Mouse (Mus musculus) spleen, postnatal 36 days (tissue): Measurements from ENCODE around the gene Ube2j1.
A peak's percentile ranks its signal among the peaks of the same experiment; 100 is the strongest.

Source experiments
- DNase-seq, 2 experiments: peaks; one replicate each; pipeline ENCODE4 v3.0.0; 2022; ENCODE audit warnings: low spot score in 2 of 2, mixed read lengths in 1 of 2

Gene Ube2j1

GRCm38 (mm10) chr4:33012484-33012883, 18.7 kb upstream of the Ube2j1 start:
- no peak for DNase-seq

DNA sequence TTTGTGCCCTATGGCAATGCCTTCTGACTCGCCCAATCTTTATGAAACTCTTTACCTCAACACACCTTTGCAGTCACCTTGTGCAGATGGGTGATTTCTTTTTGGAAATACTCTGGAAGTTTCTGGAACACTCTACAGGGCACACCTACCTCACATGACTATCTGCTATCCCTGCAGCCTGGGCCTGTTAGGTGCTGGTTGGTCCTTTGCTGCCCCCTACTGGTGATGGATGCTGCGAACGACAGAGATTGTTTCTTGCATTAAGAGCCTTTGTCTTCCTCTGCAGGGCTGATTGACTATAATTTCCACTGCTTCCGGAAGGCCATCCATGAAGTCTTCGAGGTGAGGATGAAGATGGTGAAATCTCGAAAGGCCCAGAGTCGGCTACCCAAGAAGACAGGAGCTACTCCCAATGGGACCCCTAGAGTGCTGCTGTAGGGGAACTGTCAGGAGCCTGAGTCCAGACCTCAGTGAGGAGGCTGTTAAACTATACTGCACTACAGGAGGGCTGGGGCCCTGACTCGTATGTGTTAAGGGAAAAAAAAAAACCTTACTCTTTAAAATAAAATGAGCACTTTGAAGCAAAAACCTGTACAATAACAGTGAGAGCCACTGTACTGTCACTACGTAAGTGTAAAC, 12.7 kb upstream of the Ube2j1 start:
- peak; percentile 71 to 78 for DNase-seq

- DNase-seq, result no peak
These were observed 6.8 kb upstream of the Ube2j1 start for GRCm38 (mm10) chr4:33024420-33024819.

GRCm38 (mm10) chr4:33029104-33029503, 2.1 kb upstream of the Ube2j1 start:
- no peak for DNase-seq

DNA sequence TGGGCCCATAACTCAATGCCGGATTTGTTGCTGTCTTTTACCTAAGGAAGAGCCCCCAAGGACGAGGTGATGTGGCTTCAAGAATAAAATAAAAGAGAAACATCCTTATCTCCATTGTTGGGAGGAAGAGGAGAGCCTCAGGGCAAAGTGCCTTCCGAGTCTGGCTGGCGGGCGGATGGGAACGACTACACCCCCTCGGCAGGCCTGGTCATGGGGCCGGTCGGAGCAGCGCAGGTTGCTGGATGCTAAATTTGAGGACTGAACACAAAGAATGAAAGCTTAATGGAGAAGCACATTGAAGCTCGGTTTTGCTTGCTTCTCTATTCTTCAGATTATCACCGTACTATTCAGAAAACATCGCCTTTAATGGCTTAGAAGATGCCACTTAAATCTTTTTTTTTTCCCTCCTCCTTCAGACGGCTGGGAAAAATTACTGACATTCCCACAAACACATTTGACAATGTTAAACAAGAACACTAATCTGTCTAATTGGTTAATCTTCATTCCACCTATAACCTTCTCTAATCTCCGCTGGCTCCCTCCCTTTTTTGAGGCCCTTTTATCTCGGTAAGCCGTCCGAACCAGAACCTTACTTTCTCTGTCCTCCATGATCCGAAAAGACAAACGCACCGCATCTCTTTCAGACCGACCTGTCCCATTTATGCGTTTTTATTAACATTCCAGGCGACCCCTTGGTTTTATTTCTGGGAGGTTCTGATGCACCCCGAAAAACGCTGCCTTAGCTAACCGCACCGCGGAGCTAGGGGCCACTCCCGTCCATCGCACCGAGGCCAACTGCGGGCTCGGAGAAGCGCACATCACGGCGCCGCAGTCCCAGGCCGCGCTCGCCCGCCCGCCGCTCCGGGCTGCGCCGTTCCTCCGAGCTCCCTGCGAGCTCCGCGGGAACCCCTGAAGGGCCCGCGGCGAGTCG, 687 bp upstream of the Ube2j1 start:
- DNase-seq, result peak in 1 of 2 experiments; percentile 5

- DNase-seq, result no peak
These were observed 829 bp downstream of the Ube2j1 start for GRCm38 (mm10) chr4:33032045-33032444.

DNA sequence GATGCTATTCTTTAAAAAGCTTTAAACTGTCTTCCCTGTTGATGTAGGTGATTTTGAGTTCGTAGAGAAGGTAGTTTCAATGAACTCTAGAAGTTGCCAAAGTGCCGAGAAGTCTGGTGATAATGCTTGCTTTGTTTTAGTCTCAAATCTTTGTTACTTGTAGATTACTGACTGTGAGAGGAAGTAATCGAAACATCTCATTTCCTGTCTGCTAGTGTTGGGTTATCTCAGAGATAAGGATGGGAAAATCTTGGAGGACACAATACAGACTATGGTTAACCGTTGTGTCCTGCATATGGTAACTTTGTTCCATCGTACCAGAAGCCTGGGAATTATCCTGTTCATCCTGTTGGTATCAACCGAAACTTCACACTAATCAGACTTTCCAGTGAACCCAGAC, 2.3 kb downstream of the Ube2j1 start:
- no peak for DNase-seq

DNA sequence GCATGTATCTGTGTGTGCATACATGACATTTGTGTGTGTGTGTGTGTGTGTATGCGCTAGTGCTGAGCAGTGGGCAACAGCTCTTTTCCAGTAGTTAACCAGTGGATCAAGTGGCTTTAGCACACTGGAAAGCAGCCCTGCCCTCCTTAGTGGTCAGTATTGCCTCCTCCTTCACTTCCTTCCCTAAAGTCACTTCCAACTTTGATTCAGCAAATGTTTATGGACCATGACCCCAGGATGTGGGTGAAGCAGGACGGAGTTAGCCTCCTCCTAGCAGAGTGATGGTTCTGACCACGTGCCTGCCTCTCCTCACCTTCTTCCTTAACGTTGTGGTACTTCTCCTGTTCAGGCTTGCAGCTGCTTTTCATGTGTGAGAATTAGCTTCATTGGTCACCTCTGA, 8.6 kb downstream of the Ube2j1 start:
- no peak for DNase-seq

DNA sequence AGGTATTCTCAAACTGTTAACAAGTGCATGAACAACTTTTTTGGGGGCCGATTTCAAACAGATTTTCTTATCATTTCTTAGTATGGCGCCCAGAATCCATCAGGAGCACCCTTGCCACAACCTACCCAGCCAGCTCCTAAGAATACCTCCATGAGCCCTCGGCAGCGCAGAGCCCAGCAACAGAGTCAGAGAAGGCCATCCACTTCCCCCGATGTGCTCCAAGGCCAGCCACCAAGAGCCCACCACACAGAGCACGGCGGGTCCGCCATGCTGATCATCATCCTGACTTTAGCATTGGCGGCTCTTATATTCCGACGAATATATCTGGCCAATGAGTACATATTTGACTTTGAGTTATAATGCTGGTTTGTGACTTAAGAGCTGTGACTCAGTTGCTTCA, 18.4 kb downstream of the Ube2j1 start:
- no peak for DNase-seq

DNA sequence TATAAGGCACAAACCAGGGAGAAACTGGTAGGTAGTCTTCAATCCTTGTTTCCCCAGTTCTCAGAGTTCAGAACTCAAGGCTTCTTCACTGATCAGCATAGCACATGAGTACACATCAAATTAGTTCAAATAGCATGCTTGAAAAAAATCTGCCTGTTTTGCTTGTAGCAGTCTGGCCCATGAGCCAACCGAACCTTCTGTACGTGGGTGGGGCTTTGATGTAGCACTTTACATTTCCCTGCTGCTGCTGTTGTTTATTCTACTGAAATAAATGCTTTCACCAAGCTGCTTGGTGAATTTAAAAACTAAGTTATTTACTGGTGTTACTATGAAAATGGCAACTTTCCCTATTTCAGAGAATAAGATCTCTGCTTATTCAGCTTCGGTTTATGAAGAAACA, 20.8 kb downstream of the Ube2j1 start:
- no peak for DNase-seq

GRCm38 (mm10) chr4:33052650-33053049, 21.4 kb downstream of the Ube2j1 start:
- DNase-seq, result no peak

DNA sequence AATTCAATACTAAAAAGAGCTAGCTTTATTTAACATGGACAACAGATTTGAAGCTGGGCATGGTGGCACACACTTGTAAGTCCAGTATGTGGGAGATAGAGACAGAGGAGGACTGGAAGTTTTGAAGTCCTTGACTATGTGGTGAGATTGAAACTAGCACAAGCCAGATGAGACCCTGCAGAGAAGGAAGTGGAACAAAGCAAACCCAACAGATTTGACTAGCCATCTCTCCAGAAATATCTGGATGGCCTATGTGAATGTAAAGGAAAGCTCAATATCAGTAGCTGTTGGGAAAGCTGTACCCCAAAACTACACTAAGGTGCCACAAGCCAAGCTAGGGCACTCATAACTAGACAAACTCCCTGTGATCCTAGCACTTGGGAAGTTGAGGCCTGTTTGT, 23.2 kb downstream of the Ube2j1 start:
- DNase-seq, result no peak

DNA sequence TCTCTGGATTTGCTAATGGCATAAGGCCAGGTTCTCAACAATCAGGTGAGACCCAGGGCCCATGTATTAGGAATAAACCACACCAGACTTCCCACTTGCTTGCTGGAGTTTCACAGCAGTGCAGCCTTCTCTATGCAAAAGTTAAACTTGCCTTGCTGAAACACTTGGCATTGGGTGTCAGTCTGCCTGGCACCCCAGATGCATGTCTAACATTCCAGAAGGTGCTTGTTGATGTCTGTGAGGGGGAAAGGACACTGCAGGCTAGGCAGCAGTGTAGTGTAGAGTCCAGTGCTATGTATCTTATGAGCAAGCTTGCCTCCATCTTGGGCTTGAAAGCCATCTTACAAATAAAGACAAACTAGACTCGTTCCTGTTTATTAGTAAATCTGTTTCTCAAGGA, 25.1 kb downstream of the Ube2j1 start:
- DNase-seq, result no peak

- DNase-seq, result no peak
These were observed 26.9 kb downstream of the Ube2j1 start for GRCm38 (mm10) chr4:33057890-33058687.

DNA sequence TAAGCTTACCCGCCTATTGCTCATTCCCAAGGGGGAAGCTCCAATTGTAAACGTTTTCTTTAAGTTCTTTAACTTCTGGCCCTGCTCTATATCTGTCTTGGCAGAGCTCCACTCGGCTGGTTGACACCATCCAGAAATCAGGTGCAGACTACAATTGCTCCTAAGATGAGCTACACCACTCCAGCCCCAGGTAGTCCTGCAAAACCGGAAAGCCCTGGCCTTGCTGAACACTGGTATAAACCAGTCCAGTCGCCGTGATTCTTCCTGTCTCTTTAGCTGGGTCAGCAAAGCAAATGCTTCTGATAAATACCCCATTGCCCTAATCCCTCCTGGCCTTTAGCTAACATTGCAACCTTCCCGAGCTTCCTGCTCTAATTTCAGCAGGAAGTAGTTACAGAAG, 29.9 kb downstream of the Ube2j1 start:
- no peak for DNase-seq

DNA sequence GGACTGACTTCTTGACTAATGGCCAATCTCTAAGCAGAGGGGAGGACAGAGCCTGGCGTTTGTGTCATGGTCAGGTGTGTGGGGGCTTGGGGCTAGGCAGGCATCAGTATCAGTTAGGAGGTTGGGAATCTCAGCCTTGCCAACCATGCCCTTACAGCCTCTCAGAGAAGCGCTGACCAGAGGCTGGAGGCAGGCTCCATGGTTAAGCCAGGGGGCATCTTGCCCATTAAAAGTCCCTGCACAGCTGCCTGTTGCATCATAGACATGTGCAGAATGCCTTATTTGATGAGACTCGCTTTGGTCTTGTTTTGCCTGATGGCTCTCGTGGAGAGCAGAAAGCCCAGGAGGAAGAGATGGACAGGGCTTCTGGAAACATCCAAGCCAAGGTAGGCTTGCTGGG, 31.8 kb downstream of the Ube2j1 start, which contains the start of gene Gabrr2:
Gene Gabrr2, plus strand, starts transcription at position 19 of the 400 bp plus-strand sequence.
- DNase-seq, result no peak

DNA sequence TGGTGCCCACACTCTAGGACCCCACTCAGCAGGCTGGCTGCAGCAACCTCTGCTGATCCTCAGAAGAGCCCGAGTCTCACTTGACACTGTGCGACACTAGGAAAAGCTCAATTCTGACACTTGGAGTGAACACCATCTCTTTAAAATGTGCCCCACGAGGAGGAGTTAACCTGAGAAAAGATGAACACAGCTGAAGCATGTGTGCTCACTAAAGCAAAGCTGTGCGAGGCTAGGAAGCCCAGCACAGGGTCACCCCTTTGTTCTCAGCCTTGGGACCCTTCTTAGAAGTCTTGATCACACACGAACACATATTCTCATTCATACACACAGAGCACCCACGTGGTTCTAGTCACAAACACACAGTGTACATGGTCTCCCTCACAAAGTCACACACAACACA, 33.8 kb downstream of the Ube2j1 start:
- DNase-seq, result no peak

DNA sequence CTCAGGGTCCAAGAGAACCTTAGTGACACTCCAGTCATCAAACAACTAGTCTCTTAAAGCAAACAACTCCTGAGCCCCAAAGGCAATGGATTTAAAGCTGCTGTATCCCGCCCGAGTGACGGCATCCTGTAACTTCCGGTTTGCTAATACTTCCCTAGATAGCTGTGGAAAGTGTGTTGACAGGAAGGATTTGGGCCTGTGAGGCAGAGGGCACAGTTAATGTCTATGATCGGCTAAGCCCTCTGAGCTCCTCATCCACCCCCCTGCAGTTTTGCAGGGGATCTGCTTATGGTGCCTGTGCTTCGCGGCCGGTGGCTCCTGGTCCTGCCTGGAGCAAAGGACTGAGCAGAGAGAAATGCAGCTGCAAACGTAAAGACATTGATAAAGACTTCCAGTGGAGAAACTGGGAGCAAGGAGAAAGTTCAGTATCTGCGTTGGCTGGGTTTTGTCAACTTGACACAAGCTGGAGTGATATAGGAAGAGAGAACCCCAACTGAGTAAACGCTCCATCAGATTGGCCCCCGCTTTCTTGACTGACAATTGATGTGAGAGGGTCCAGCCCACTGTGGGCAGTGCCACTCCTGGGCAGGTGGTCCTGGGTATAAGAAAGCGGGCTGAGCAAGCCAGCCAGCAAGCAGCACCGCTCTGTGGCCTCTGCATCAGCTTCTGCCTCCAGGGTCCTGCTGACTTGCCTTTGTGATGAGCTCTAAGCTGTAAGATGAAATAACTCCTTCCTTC, 35.2 kb downstream of the Ube2j1 start:
- DNase-seq, result no peak

DNA sequence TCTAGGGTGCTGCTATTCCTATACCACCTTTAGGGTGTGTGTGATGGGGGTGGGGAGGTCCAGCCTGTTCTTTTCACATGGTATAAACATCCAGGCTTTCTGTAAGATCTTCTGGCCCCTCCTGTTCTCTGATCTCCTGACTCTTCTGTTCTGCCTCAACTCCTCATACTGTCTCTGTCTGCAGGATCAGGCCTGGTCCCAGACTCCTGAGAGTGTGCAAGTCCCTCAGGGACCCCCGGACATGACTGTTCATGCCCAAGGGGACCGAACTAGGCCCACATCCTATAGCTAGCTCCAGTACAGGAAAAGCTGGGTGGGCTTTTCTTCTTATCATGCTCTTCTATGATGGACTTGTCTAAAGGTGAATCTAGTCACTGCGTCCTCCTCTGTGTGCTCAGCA, 36.1 kb downstream of the Ube2j1 start:
- no peak for DNase-seq

DNA sequence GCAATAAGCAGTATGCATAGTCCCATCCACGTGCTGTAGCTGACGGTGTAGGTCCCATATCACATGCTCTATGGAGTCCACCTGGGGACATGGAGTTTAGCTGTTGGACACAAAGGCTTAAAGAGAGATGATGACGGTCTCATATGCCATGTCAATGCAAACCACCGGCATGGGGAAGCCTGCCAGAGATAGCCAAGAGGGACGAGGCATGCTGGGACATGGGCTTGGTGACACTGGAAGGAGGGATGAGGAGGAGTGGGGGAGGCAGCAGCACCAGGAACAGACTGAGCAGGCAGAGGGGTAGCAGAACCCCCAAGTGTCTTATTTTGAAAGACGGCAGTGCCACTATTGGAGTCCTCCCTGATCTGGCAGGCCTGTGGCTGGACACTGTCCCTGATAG, 36.6 kb downstream of the Ube2j1 start:
- DNase-seq, result no peak

DNA sequence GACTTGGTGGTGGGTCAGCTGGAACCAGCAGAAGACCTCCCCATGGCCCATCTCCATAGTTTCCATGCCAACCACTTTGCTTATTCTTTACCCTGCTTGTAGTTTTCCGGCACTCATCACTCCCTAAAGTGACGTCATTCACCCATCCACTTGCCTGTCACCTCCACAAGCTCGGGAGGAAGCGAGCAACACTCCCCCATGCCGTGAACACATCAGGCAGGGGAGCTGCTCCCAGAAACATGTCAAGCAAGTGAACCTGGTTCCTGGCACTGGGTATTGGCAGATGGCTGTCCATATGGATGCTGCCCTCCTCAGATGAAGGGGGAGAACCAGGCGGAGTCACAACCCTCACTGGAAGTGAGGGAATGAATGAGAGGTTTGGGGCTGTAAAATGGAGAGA, 37.7 kb downstream of the Ube2j1 start:
- no peak for DNase-seq

DNA sequence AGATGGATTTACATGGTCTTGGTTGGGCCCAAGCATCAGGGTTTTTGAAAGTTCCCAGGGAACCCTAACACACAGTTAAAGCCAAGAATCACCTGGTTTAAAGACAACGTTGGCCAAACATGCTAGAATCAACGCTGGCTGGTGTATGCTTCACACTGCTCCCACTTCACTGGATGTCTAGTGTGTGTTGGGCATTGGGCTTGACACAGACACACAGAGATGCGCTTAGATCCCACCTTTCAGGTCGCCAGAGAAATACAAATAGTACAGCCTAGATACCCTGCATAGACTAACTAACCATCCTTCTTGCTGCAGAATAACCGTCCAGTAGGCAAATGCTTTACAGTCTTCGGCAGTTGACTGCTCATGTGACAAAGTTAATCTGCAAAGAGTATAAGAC, 39.1 kb downstream of the Ube2j1 start:
- no peak for DNase-seq
